Mouse (Mus musculus) G1E (cell line): ENCODE measurements around the gene Parva.

Source experiments
- CTCF ChIP-seq: IDR thresholded peaks from 2 replicates; pipeline ENCODE4 v1.5.1; 2012; ENCODE audit warnings: low read depth, low read length, inconsistent platforms, mixed read lengths
- GATA1 ChIP-seq: IDR thresholded peaks from 2 replicates; pipeline ENCODE4 v1.6.1; 2012; ENCODE audit warnings: borderline replicate concordance, low read length, inconsistent platforms, mixed read lengths
- GATA2 ChIP-seq: IDR thresholded peaks from 2 replicates; pipeline ENCODE4 v1.6.1; 2012; ENCODE audit warnings: low read depth, low read length, inconsistent platforms, borderline replicate concordance
- POLR2AphosphoS5 ChIP-seq: IDR thresholded peaks from 2 replicates; pipeline ENCODE4 v1.6.1; 2012; ENCODE audit warnings: low read depth, low read length, inconsistent platforms; ENCODE audit not compliant: insufficient replicate concordance
- TAL1 ChIP-seq: conservative IDR thresholded peaks from 2 replicates; pipeline ENCODE4 v1.6.1; 2012; ENCODE audit warnings: low read depth, low read length, inconsistent platforms, mixed read lengths

DNA sequence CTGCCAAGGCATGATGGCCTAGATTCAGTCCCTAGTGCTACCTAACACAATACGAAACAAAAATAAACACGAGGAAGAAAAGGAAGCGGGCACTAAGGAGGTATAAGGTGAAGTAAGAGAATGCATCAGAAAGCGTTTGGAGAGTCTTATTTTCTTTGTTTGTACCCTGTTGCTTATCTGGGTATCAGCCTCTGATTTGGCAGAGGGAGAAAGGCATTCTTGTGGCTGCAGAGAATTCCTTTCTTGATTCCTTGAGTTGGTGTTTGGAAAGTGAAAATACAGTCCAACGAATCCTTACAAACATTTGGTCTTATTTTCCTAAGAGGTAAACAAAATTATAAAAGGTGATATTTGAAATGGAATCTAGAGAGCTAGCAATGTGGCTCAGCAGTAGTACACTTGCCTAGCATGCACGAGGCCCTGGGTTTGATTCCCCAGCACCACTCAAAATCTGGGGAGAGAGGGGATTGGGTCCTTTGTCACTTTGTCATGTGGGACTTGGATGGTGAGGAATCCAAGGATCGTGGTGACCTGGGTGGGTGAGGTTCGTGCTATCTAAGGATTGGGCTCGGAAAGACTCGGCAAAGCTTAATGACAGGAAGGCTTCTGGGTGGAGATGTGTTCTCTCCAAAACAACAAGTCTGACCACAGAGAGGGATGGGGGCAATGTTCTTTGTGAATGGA lies 44.9 kb downstream of the Parva start:
- no peak for TF ChIP-seq CTCF
- no peak for TF ChIP-seq TAL1
- no peak for TF ChIP-seq GATA1
- no peak for TF ChIP-seq GATA2
- no peak for TF ChIP-seq POLR2AphosphoS5
